Mouse (Mus musculus) ES-E14 (cell line): ENCODE measurements around the gene Hdac4.

Source experiments
- CHD2 ChIP-seq: IDR thresholded peaks from 2 replicates; pipeline ENCODE4 v1.6.1; 2014; ENCODE audit warnings: mild to moderate bottlenecking, low read depth, low read length, inconsistent platforms
- MAFK ChIP-seq: IDR thresholded peaks from 2 replicates; pipeline ENCODE4 v1.6.1; 2014; ENCODE audit warnings: mild to moderate bottlenecking, low read depth, low read length, inconsistent platforms; ENCODE audit not compliant: insufficient read depth
- ZC3H11A ChIP-seq: IDR thresholded peaks from 2 replicates; pipeline ENCODE4 v1.6.1; 2012; ENCODE audit warnings: low read depth, mild to moderate bottlenecking, inconsistent platforms, low read length, borderline replicate concordance
- ZNF384 ChIP-seq: IDR thresholded peaks from 2 replicates; pipeline ENCODE4 v1.6.1; 2012; ENCODE audit warnings: low read depth, low read length, inconsistent platforms

DNA sequence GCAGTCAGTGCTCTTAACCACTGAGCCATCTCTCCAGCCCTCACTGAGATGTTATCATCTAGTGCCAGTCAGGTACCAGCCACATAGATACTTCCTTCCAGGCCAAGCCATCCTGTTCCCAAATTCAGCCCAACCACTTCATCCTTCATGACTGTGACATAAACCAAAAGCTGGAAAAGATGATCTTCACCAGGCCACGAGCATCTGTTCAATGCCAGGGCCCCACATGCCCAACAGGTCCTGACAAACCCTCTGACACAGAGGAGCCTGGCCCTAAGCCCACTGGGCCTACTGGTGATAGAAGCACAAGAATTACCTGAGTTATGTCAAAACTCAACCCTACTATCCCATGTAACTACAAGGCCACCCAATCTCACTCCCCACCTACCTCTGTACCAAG lies 84.5 kb downstream of the Hdac4 start:
- TF ChIP-seq CHD2 (no peak), ZNF384 (no peak), ZC3H11A (no peak), MAFK (no peak)
